Mouse (Mus musculus): ENCODE measurements around the gene Hormad2.

Gene Hormad2

GRCm38 (mm10) chr11:4302363-4302913 is 138.5 kb downstream of the Hormad2 start:
- DNase-seq (ENCODE audit: low read depth) = no peak

- DNase-seq (ENCODE audit: low read depth) = no peak
These were observed 140.2 kb downstream of the Hormad2 start for GRCm38 (mm10) chr11:4300683-4301082.

- DNase-seq (ENCODE audit: low read depth) = no peak
These were observed 141.0 kb downstream of the Hormad2 start for GRCm38 (mm10) chr11:4299735-4300474.

GRCm38 (mm10) chr11:4299191-4299590 is 141.7 kb downstream of the Hormad2 start:
- no peak for DNase-seq (ENCODE audit: low read depth)

- no peak for DNase-seq (ENCODE audit: low read depth)
These were observed 142.3 kb downstream of the Hormad2 start for GRCm38 (mm10) chr11:4298615-4299014.

GRCm38 (mm10) chr11:4297753-4298152 is 143.2 kb downstream of the Hormad2 start:
- no peak for DNase-seq (ENCODE audit: low read depth)

GRCm38 (mm10) chr11:4296610-4297275 is 144.2 kb downstream of the Hormad2 start:
- no peak for DNase-seq (ENCODE audit: low read depth)
